Mouse (Mus musculus) mesoderm, embryonic 11.5 days (tissue): Measurements from ENCODE around the gene Smug1.

Experiments used
- DNase-seq: peaks from one replicate; pipeline ENCODE4 v3.0.0-alpha.2; 2012; ENCODE audit warnings: low read depth, low spot score

The Smug1 gene

GRCm38 (mm10) chr15:103167042-103167615 lies at the start of gene Smug1:
TSS of gene Smug1 (minus strand) at chr15:103167092.
- no peak for DNase-seq

DNA sequence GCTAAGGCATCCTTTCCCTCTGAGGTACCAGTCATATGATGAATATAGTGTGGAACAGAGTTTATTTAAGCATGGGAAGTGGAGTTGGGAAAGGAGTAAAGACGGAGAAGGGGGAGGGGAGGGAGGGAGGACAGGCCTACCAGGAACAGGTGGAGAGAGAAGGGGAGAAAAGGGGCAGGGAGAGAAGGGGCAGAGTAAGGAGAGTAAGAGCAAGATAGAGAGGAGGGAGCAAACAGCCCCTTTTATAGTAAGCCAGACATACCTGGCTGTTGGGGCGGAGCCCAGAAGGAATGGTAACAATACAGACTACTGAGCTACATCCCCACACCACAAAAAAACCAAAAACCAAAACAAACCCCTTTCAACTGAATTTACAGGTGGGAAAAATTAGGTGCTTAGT lies 49.2 kb upstream of the Smug1 start:
- DNase-seq = no peak

GRCm38 (mm10) chr15:103214971-103215907 lies 48.3 kb upstream of the Smug1 start:
- DNase-seq = peak; percentile 95

- no peak for DNase-seq
These were observed 47.3 kb upstream of the Smug1 start for GRCm38 (mm10) chr15:103214149-103214548.

- DNase-seq = no peak
These were observed 38.3 kb upstream of the Smug1 start for GRCm38 (mm10) chr15:103205156-103205555.

GRCm38 (mm10) chr15:103202088-103202793 lies 35.3 kb upstream of the Smug1 start:
- DNase-seq = peak; percentile 75

DNA sequence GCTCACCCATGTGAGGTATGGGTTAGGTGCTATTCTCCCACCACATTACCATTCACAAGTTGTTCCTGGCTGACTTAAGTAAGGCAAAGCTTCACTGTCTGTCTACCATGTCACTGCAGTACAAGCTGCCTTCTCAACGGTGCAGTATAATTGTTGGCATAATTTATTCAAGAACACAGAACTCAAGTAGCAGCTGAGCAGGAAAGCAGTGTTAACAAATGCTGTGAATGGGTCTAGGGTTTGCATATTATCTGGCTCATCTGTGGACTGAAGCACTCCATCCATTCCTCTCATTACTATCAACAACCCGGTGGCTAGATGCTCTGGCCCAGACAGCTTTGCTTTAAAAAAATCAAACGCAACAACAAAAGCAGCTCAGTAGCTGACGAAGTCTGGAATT lies 30.9 kb upstream of the Smug1 start:
- no peak for DNase-seq

DNA sequence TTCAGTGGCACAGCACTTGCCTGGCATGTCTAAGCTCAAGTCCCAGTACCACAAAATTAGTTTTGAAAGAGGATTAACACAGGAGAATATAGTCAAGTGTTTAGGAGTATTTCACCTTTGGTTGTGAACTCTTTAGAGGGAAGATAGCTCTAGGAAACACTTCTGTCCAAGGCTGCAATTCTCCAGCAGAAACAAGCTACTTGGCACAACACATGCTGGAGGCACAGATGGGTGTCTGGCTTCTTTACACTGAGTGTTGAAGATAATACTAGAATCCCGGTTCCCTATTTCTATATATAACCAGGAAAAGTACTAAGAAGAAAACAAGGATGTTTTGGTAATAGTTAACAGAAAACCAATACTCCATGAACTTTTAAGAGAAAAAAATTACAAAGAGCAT lies 29.9 kb upstream of the Smug1 start:
- no peak for DNase-seq

DNA sequence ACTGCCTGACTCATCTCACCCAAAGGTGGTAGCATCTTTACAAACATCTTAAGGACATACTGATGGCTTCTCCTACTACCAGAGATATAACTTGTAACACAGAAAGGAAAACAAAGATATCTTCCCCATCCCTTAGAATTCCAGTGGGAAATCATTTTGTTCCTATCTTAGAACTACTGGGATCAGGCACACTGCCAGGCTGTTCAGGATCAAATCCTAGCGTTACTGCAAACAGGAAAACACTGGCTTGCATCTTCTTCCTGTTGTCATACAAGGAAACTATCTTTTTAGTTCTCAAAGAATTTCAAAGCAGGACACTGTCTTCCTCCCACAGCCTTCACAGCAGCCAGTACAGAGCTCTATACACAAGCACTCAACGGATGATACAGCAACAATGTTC lies 26.7 kb upstream of the Smug1 start:
- no peak for DNase-seq

- no peak for DNase-seq
These were observed 23.9 kb upstream of the Smug1 start for GRCm38 (mm10) chr15:103190531-103191462.

- no peak for DNase-seq
These were observed 23.2 kb upstream of the Smug1 start for GRCm38 (mm10) chr15:103190083-103190482.

DNA sequence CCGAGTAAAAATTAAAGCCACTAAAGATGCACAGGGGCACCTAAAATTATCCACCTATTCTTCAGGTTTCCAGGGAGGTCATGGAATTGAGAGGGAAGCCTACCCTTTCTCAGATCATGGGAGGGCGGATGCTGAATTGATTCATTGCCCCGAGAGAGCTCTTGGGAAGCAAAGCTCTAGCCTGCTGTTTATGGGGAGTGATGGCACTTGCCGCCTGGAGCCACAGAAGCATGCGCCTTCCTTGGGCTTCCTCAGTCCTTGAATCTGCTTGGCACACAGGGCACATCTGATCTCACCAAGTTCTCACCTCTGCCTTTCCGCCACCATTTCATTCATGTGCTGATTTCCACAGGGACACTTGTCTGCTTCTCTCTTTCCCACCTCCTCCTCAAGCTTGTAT lies 20.9 kb upstream of the Smug1 start:
- DNase-seq = no peak

DNA sequence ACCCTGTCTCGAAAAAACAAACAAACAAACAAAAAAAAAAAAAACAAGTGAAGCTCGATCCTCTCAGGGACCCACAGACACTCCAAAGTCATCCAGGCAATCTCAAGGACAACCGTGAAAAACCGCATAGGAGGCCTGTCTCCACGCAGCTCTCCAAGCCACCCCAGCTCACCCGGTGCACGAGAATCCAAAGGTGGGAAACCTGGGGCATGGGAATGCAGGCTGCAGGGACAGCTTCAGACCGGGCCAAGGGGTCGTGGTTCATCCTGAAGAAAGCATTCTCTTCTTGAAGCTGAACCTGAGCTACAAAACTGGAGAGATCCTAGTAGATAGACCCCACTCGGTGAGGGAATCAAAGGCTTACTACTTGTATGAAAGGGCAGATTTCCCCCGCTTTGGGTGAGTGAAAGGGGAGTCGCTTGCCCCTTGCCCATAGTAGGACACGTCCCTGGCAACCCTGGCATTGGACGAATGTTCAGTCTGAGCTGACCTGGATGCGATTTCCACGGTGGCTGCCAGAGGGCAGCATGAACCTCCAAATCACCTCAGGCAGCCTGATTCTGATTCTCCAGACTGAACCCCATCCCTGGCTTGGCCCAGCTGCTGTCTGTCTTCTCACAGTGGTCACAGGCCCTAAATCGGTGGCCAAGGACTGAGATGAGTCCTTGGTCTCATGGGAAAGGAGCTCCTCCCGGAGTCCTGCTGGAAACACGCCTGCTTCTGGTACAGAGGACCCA lies 18.7 kb upstream of the Smug1 start:
- peak; percentile 63 for DNase-seq

DNA sequence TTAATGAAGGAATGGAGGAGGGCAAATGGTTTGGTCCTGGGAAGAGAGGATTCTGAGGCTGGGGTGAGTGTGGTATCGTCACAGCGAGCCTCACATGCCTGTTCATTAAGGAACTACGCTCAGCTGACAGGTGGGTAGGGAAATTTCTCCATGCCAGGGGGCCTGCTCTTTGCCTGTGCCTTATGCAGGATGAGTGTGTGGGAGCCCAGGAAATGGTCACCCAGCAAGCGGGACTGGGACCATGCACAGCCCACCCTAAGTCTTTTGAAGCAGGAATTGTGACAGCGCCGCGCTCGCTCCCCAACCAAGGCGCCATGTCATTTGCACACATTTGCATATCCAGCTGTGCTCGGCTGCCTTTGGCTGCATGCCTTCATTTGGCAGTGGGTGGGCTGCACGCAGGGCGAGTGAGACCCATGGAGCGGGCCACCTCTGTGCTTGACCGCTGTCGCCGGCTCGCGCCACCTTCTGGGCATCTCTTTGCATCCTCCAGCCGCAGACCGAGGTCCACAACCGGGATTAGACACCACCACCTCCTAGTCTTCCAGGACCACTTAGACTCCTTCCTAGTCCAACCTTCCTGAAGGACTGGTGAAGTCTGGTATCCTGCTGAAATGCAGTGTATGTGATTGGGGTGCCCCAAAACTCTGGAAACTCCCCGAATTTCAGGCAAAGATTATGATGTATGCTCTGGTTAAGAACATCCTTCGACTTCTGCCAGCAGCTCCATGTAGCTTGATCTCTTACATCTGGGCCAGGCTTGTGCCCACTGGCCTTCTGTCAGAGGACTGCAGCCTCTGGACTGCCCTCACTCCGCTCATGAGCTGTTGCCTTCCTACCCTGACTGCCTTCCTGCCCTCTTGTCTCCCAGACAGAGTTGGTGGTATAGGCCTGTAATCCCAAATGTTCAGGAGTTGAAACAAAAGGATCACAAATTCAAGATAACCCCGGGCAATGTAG lies 17.0 kb upstream of the Smug1 start:
- no peak for DNase-seq

DNA sequence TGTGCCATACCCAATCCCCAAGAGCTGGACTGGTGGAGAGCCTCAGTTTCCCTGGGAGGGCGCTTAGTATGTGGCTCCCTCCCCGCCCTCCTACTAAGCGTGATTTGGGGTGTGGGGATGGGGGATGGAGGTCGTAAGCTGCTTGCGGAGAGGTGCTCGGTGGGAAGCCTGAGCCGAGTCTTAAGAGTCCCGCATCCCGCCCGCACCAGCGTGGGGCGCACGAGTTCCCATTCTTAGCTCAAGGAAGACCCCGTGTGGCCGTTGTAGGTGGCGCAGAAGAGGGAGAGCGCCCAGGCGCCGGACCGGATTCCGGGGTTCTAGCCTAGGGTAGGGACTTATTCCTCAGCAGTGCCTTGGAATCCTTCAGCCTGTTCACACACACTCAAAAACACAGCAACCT lies 16.2 kb upstream of the Smug1 start:
- DNase-seq = peak; percentile 90

- peak; percentile 91 for DNase-seq
These were observed 15.4 kb upstream of the Smug1 start for GRCm38 (mm10) chr15:103182166-103182790.

- DNase-seq = no peak
These were observed 13.5 kb upstream of the Smug1 start for GRCm38 (mm10) chr15:103180406-103180805.

GRCm38 (mm10) chr15:103178767-103179166 lies 11.9 kb upstream of the Smug1 start:
- DNase-seq = no peak

DNA sequence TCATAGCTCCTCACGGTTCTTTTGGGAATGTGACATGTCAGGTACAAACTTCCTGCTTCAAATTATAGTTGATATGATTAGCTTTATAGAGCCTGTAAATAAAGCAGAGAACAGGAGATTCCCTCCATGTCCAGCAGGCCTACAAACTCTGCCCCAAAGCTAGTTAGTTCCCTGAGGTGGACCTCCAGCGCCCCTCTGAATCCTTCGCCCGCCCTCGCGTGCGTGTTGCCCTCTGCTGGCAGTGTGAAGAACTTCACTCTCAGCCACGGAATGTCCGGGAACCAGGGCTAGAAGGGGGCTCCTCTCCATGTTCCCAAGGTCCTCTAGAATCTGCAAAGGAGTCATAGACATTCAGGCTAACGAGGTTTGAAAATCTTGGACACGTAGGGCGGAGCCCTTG lies 11.2 kb upstream of the Smug1 start:
- DNase-seq = peak; percentile 86
